Mouse (Mus musculus): ENCODE measurements around the gene Flywch1.

DNA sequence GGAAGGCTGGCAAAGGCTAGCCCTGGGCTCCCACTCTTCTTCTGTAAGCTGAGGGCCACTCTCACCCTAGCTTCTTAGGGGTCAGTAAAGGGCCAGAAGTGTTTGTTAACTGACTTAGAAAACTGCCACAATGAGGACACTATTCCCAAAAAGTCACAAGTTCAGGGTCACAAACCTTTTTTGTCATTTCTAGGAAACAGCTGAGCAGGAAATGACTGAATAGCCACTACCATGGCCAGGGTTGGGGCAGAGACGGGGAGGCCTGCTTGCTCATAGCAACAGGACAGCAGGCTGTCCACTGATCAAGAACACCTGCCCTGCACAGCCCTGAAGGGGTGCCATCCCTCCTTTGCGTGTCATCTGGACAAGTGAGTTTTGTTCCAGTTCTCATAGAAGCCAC lies 5.7 kb upstream of the Flywch1 start:
- no peak for TF ChIP-seq RCOR1 (conservative IDR thresholded peaks at IDR 0.05; ENCODE audit: low read depth, low read length)
- TF ChIP-seq POLR2A (IDR thresholded peaks at IDR 0.05; ENCODE audit: low read depth, low read length), result no peak
- no peak for TF ChIP-seq ZKSCAN1 (IDR thresholded peaks at IDR 0.05; ENCODE audit: borderline replicate concordance, low read depth, low read length)
- TF ChIP-seq HCFC1 (IDR thresholded peaks at IDR 0.05; ENCODE audit: low read depth, low read length), result no peak
